Mouse (Mus musculus) CH12.LX (cell line): ENCODE data around the gene AC129217.1.

Experiments used
- CTCF ChIP-seq, 2 experiments: IDR thresholded peaks in 1 of 2; conservative IDR thresholded peaks in 1 of 2; 2 replicates each; pipeline ENCODE4 v1.5.1; 2011 to 2012; ENCODE audit warnings: low read depth in 2 of 2, low read length in 2 of 2, improper control_type of control experiment in 1 of 2, inconsistent platforms in 1 of 2, mild to moderate bottlenecking in 1 of 2, moderate library complexity in 1 of 2
- EP300 ChIP-seq: IDR thresholded peaks from 2 replicates; pipeline ENCODE4 v1.6.1; 2011; ENCODE audit warnings: low read length, improper control_type of control experiment
- JUN ChIP-seq: IDR thresholded peaks from 2 replicates; pipeline ENCODE4 v1.6.1; 2011; ENCODE audit warnings: low read depth, mild to moderate bottlenecking, low read length, improper control_type of control experiment, moderate library complexity; ENCODE audit not compliant: insufficient read depth
- MAFK ChIP-seq: IDR thresholded peaks from 2 replicates; pipeline ENCODE4 v1.6.1; 2011; ENCODE audit warnings: low read length, improper control_type of control experiment; ENCODE audit not compliant: insufficient replicate concordance
- ZKSCAN1 ChIP-seq: IDR thresholded peaks from 2 replicates; pipeline ENCODE4 v1.6.1; 2012; ENCODE audit warnings: low read depth, inconsistent platforms, low read length, improper control_type of control experiment, borderline replicate concordance
- ZNF384 ChIP-seq: IDR thresholded peaks from 2 replicates; pipeline ENCODE4 v1.6.1; 2012; ENCODE audit warnings: low read depth, low read length, improper control_type of control experiment, inconsistent platforms

- no peak for TF ChIP-seq JUN
- no peak for TF ChIP-seq MAFK
- no peak for TF ChIP-seq CTCF (conservative IDR thresholded peaks at IDR 0.05 in 1 of 2, IDR thresholded peaks at IDR 0.05 in 1 of 2; ENCODE audit: low read depth in 2 of 2, low read length in 2 of 2)
- TF ChIP-seq ZNF384: no peak
- no peak for TF ChIP-seq EP300
- no peak for TF ChIP-seq ZKSCAN1
These were observed 42.0 kb downstream of the AC129217.1 start, which contains the start of gene Ubxn1 for GRCm38 (mm10) chr19:8871267-8872186.
